Mouse (Mus musculus) limb, embryonic 15.5 days (tissue): ENCODE results near the gene Irf2bp1. TPM values are rescaled to one million over a fixed set of nuclear protein-coding genes. Genes with fewer than 3 reads are reported as not detected.

Source experiments
- ATAC-seq: fragments of 200-750 bp; cut with Nextera tagmentation; 2 replicates; pipeline ENCODE4 v1.8.0; 2017; ENCODE audit warnings: low read depth, moderate TSS enrichment; ENCODE audit not compliant: insufficient number of reproducible peaks, low FRiP score, low TSS enrichment
- H3K27ac ChIP-seq: fragments of 300-500 bp; sonication (generic); 2 replicates; pipeline ENCODE4 v1.5.1; 2015; ENCODE audit warnings: moderate library complexity, mild to moderate bottlenecking, inconsistent platforms
- H3K27me3 ChIP-seq: fragments of 300-500 bp; sonication (generic); 2 replicates; pipeline ENCODE4 v1.6.1; 2015; ENCODE audit warnings: inconsistent platforms
- H3K36me3 ChIP-seq: fragments of 300-500 bp; sonication (generic); 2 replicates; pipeline ENCODE4 v1.6.1; 2015; ENCODE audit warnings: inconsistent platforms
- H3K4me1 ChIP-seq: fragments of 300-500 bp; sonication (generic); 2 replicates; pipeline ENCODE4 v1.6.1; 2015; ENCODE audit warnings: inconsistent platforms
- H3K4me2 ChIP-seq: fragments of 300-500 bp; sonication (generic); 2 replicates; pipeline ENCODE4 v1.6.1; 2015; ENCODE audit warnings: mild to moderate bottlenecking, inconsistent platforms
- H3K4me3 ChIP-seq: fragments of 300-500 bp; sonication (generic); 2 replicates; pipeline ENCODE4 v1.5.1; 2015; ENCODE audit warnings: mild to moderate bottlenecking, inconsistent platforms
- H3K9ac ChIP-seq: fragments of 300-500 bp; sonication (generic); 2 replicates; pipeline ENCODE4 v1.6.1; 2015; ENCODE audit warnings: inconsistent platforms
- H3K9me3 ChIP-seq: fragments of 300-500 bp; sonication (generic); 2 replicates; pipeline ENCODE4 v1.6.1; 2016; ENCODE audit warnings: inconsistent platforms
- WGBS: fragments of 180-500 bp; shearing (Covaris S2); methylation state at CpG from one replicate; pipeline ENCODE4 v1.1.7; 2015; 5-methylcytosine and 5-hydroxymethylcytosine counted together
- polyA plus RNA-seq: library from polyadenylated mRNA; unstranded; fragments of >200 nt; fragmentation: Nextera tagmentation; extraction: Ambion mirVana; gene quantifications from 2 replicates; pipeline ENCODE4 v1.2.1, GENCODE M21; 2015

Gene Irf2bp1
- polyA plus RNA-seq, 1 experiment from 2014 or later = 26.1 TPM

- H3K4me2 ChIP-seq = no peak overlapping the region
- H3K9me3 ChIP-seq = no peaks in the 10 kb centered on the region
- peaks cover 17% of the 10 kb centered on the region for H3K4me1 ChIP-seq
- 42% methylated on average over 2 of the region's 2 CpGs for WGBS
- no peak for ATAC-seq
- peaks cover 2% of the 10 kb centered on the region; the same call in 1 of the 2 replicates for H3K36me3 ChIP-seq
- no peak overlapping the region for H3K9ac ChIP-seq
- no peak overlapping the region for H3K4me3 ChIP-seq
- H3K27me3 ChIP-seq = no peaks in the 10 kb centered on the region
- H3K27ac ChIP-seq = peak overlapping the region; percentile 84
Measured at GRCm38 (mm10) chr7:19012882-19013281, 9.0 kb downstream of the Irf2bp1 start.

GRCm38 (mm10) chr7:19014452-19014851 lies 10.6 kb downstream of the Irf2bp1 start:
- WGBS = 57% methylated on average over 15 of the region's 15 CpGs
- no peak for ATAC-seq

GRCm38 (mm10) chr7:19016042-19016441 lies 12.2 kb downstream of the Irf2bp1 start:
- Histone ChIP-seq H3K4me3 (no peak overlapping the region), H3K9ac (no peak overlapping the region), H3K27ac (no peak overlapping the region), H3K4me1 (peaks cover 15% of the 10 kb centered on the region), H3K36me3 (no peaks in the 10 kb centered on the region), H3K4me2 (no peak overlapping the region), H3K27me3 (peaks cover 11% of the 10 kb centered on the region), H3K9me3 (no peaks in the 10 kb centered on the region)
- no peak for ATAC-seq
- WGBS = 82% methylated on average over 4 of the region's 4 CpGs

More at GRCm38 (mm10) chr7:19014452-19014851, 10.6 kb downstream of the Irf2bp1 start:
- Histone ChIP-seq H3K27ac (no peak overlapping the region), H3K9me3 (no peaks in the 10 kb centered on the region), H3K4me3 (no peak overlapping the region), H3K4me2 (no peak overlapping the region), H3K9ac (no peak overlapping the region), H3K36me3 (no peaks in the 10 kb centered on the region), H3K27me3 (no peaks in the 10 kb centered on the region), H3K4me1 (peaks cover 15% of the 10 kb centered on the region)

GRCm38 (mm10) chr7:19017909-19018308 lies 14.1 kb downstream of the Irf2bp1 start:
- Histone ChIP-seq H3K9me3 (no peaks in the 10 kb centered on the region), H3K9ac (no peak overlapping the region), H3K4me3 (no peak overlapping the region), H3K36me3 (no peaks in the 10 kb centered on the region), H3K27ac (no peak overlapping the region), H3K4me2 (no peak overlapping the region), H3K27me3 (peaks cover 29% of the 10 kb centered on the region), H3K4me1 (no peaks in the 10 kb centered on the region; the same call in 1 of the 2 replicates)
- no peak for ATAC-seq
- WGBS = 87% methylated on average over 7 of the region's 7 CpGs

GRCm38 (mm10) chr7:19021048-19021447 lies 17.2 kb downstream of the Irf2bp1 start:
- no peak overlapping the region for H3K9ac ChIP-seq
- H3K36me3 ChIP-seq = no peaks in the 10 kb centered on the region
- 12% methylated on average over 8 of the region's 8 CpGs for WGBS
- no peak for ATAC-seq
- H3K4me3 ChIP-seq = no peak overlapping the region
- peaks cover 40% of the 10 kb centered on the region for H3K27me3 ChIP-seq
- peak overlapping the region; percentile 14; the same call in 1 of the 2 replicates for H3K4me2 ChIP-seq
- no peak overlapping the region for H3K27ac ChIP-seq
- H3K4me1 ChIP-seq = peaks cover 20% of the 10 kb centered on the region
- no peaks in the 10 kb centered on the region for H3K9me3 ChIP-seq

- H3K9ac ChIP-seq = 0 out of 2 replicates have a peak overlapping the region, but pooled peaks have one; percentile 10
- 50% methylated on average over 18 of the region's 18 CpGs for whole genome bisulfite sequencing
- peak overlapping the region; percentile 95 for H3K4me3 ChIP-seq
- H3K36me3 ChIP-seq = no peaks in the 10 kb centered on the region
- H3K4me2 ChIP-seq = peak overlapping the region; percentile 14
- H3K4me1 ChIP-seq = peaks cover 25% of the 10 kb centered on the region
- ATAC-seq = no peak
- H3K9me3 ChIP-seq = no peaks in the 10 kb centered on the region
- H3K27ac ChIP-seq = no peak overlapping the region
- H3K27me3 ChIP-seq = peaks cover 40% of the 10 kb centered on the region
Measured at GRCm38 (mm10) chr7:19022189-19022958, 18.5 kb downstream of the Irf2bp1 start.

- H3K4me1 ChIP-seq = peaks cover 29% of the 10 kb centered on the region
- H3K27me3 ChIP-seq = peaks cover 40% of the 10 kb centered on the region
- H3K9me3 ChIP-seq = no peaks in the 10 kb centered on the region
- H3K4me2 ChIP-seq = peak within 1 kb of the TSS; percentile 81
- no peaks in the 10 kb centered on the region for H3K36me3 ChIP-seq
- no peak for ATAC-seq
- H3K27ac ChIP-seq = peak within 1 kb of the TSS; percentile 61; the same call in 1 of the 2 replicates
- 4% methylated on average over 28 of the region's 30 CpGs for WGBS
- peak within 1 kb of the TSS; percentile 95 for H3K4me3 ChIP-seq
- H3K9ac ChIP-seq = peak within 1 kb of the TSS; percentile 89
Measured at GRCm38 (mm10) chr7:19023357-19023814, 19.5 kb downstream of the Irf2bp1 start, which contains the start of gene Foxa3. Gene Foxa3, minus strand, starts transcription at chr7:19023538.

GRCm38 (mm10) chr7:19024096-19024506 lies 20.3 kb downstream of the Irf2bp1 start, which contains the start of gene Sympk:
Gene Sympk, plus strand, starts transcription at chr7:19024377.
- Histone ChIP-seq H3K4me3 (peak within 1 kb of the TSS; percentile 95), H3K36me3 (peaks cover 5% of the 10 kb centered on the region), H3K4me1 (peaks cover 29% of the 10 kb centered on the region), H3K27me3 (peaks cover 40% of the 10 kb centered on the region), H3K9me3 (no peaks in the 10 kb centered on the region), H3K4me2 (peak within 1 kb of the TSS; percentile 81), H3K27ac (peak within 1 kb of the TSS; percentile 61), H3K9ac (peak within 1 kb of the TSS; percentile 89)
- peak; percentile 92 for ATAC-seq
- under 1% methylated on average over 42 of the region's 50 CpGs for WGBS

GRCm38 (mm10) chr7:19024581-19025255 lies 20.9 kb downstream of the Irf2bp1 start:
- H3K27ac ChIP-seq = peak overlapping the region; percentile 61
- H3K9ac ChIP-seq = peak overlapping the region; percentile 89
- H3K9me3 ChIP-seq = no peaks in the 10 kb centered on the region
- peak overlapping the region; percentile 81 for H3K4me2 ChIP-seq
- H3K27me3 ChIP-seq = peaks cover 40% of the 10 kb centered on the region
- H3K4me3 ChIP-seq = peak overlapping the region; percentile 95
- ATAC-seq = peak; percentile 20; the same call in 1 of the 2 replicates
- peaks cover 29% of the 10 kb centered on the region for H3K4me1 ChIP-seq
- 1% methylated on average over 36 of the region's 36 CpGs for WGBS
- H3K36me3 ChIP-seq = peaks cover 11% of the 10 kb centered on the region

- ATAC-seq = no peak
- no peak overlapping the region for H3K4me3 ChIP-seq
- H3K27me3 ChIP-seq = peaks cover 9% of the 10 kb centered on the region
- H3K9ac ChIP-seq = no peak overlapping the region
- H3K36me3 ChIP-seq = peaks cover 43% of the 10 kb centered on the region
- no peak overlapping the region for H3K27ac ChIP-seq
- peaks cover 29% of the 10 kb centered on the region for H3K4me1 ChIP-seq
- no peak overlapping the region for H3K4me2 ChIP-seq
- no peaks in the 10 kb centered on the region for H3K9me3 ChIP-seq
Measured at GRCm38 (mm10) chr7:19028067-19028466, 24.2 kb downstream of the Irf2bp1 start.

- no peak for ATAC-seq
- Histone ChIP-seq H3K4me2 (no peak overlapping the region), H3K9ac (no peak overlapping the region), H3K27ac (no peak overlapping the region), H3K36me3 (peaks cover 52% of the 10 kb centered on the region), H3K4me3 (no peak overlapping the region), H3K9me3 (no peaks in the 10 kb centered on the region), H3K4me1 (peaks cover 20% of the 10 kb centered on the region), H3K27me3 (no peaks in the 10 kb centered on the region)
- 69% methylated on average over 6 of the region's 6 CpGs for WGBS
Measured at GRCm38 (mm10) chr7:19029084-19029653, 25.3 kb downstream of the Irf2bp1 start.
